ENCODE assay signal across 13 mouse cellular contexts in genomic region chr11:11766105-11766504, GRCm38 (mm10). TPM values are rescaled to one million over a fixed set of nuclear protein-coding genes. Genes with fewer than 3 reads are reported as not detected.
DNase-seq lines count a peak whose midpoint lies in the region; ATAC-seq and TF ChIP-seq lines count a peak whose summit lies in the region.
"Had no signal": no experiment of that assay in that cellular context is flagged by ENCODE, and none has a peak within 500 bp of the region (broad histone marks: within the 10 kb centered on the region; RNA-seq: fewer than 3 reads in every experiment).

No protein-coding gene starts in this region.

- TF ChIP-seq POLR2A in spleen, adult 2 months (IDR thresholded peaks at IDR 0.05; ENCODE audit: low read depth, low read length): no peak

- no peak overlapping the region for H3K4me2 ChIP-seq in intestine, postnatal 0 days (replicated peaks; ENCODE audit: low read depth)

- peak; percentile 40 to 48 for DNase-seq in lung, adult 18-20 months
- no peak for DNase-seq in lung, postnatal 14 days
- DNase-seq in CD8-positive naive resting alpha-beta T cell, adult 2 months (ENCODE audit: low read depth in 2 of 2, low spot score in 2 of 2): peak; percentile 73 to 80
- DNase-seq in induced T-regulatory cell, adult 2 months (ENCODE audit: low read depth): peak; percentile 88
- DNase-seq in spleen, adult 2 months (ENCODE audit: low read depth in 1 of 2, low spot score in 2 of 2): peak; percentile 81 to 84
- DNase-seq in left cerebral cortex, adult 11 months (ENCODE audit: low spot score): no peak
- no peak for DNase-seq in gastrocnemius, adult 8-10 months (ENCODE audit: low spot score in 2 of 2)
- DNase-seq: cerebellum, adult 2 months; heart, postnatal 36 days had no signal

- H3K4me1 ChIP-seq in spleen, adult 2 months (ENCODE audit: control insufficient read depth, insufficient read depth, insufficient read length): peaks cover 40% of the 10 kb centered on the region
- H3K4me1 ChIP-seq in intestine, postnatal 0 days (replicated peaks; ENCODE audit: control insufficient read depth, insufficient read depth, low read length): no peaks in the 10 kb centered on the region

- no peaks in the 10 kb centered on the region for H3K27me3 ChIP-seq in spleen, adult 2 months (ENCODE audit: control insufficient read depth, insufficient read depth, low read length)
- H3K27me3 ChIP-seq in intestine, postnatal 0 days (replicated peaks; ENCODE audit: control insufficient read depth, insufficient read depth, low read length): no peaks in the 10 kb centered on the region

- peak overlapping the region; percentile 80; the same call in 1 of the 2 replicates for H3K27ac ChIP-seq in spleen, adult 2 months (ENCODE audit: insufficient read depth, low read length)
- no peak overlapping the region for H3K27ac ChIP-seq in intestine, postnatal 0 days (ENCODE audit: low read depth, low read length)
- H3K27ac ChIP-seq: liver, embryonic 14.5 days had no signal

- no peaks in the 10 kb centered on the region for H3K9me3 ChIP-seq in intestine, postnatal 0 days (ENCODE audit: control insufficient read depth)

- no peak overlapping the region for H3K9ac ChIP-seq in intestine, postnatal 0 days (ENCODE audit: low read depth, low read length)
- H3K9ac ChIP-seq: liver, embryonic 14.5 days had no signal

- TF ChIP-seq CTCF in spleen, adult 2 months (IDR thresholded peaks at IDR 0.05; ENCODE audit: extremely low read depth, insufficient read depth, insufficient read length, insufficient replicate concordance): no peak
- TF ChIP-seq CTCF in intestine, postnatal 0 days (IDR thresholded peaks at IDR 0.05; ENCODE audit: low read depth): no peak

- H3K36me3 ChIP-seq in spleen, adult 2 months (ENCODE audit: control insufficient read depth, insufficient read depth, low read length): peaks cover 40% of the 10 kb centered on the region
- no peaks in the 10 kb centered on the region for H3K36me3 ChIP-seq in intestine, postnatal 0 days (ENCODE audit: control insufficient read depth, insufficient read depth)

- WGBS in spleen, adult 2 months: 15% methylated on average over 1 of the region's 1 CpGs
- WGBS in intestine, postnatal 0 days: 72% methylated on average over 1 of the region's 1 CpGs

- no peak overlapping the region for H3K4me3 ChIP-seq in spleen, adult 2 months (ENCODE audit: extremely low read depth, insufficient read depth, insufficient read length)
- no peak overlapping the region for H3K4me3 ChIP-seq in intestine, postnatal 0 days (ENCODE audit: low read depth, low read length)
- H3K4me3 ChIP-seq: myocyte had no signal

- no peak for ATAC-seq in intestine, postnatal 0 days
- ATAC-seq: intestine, embryonic 16.5 days had no signal

RNA-seq across cellular contexts. Expression of gene Fignl1, which starts 42.7 kb away (rescaled TPM):
- polyA plus RNA-seq in spleen, adult 2 months (2012; rRNA removed): 4.0 and 6.3 TPM in 2 replicates
- 8.1 and 8.3 TPM in 2 replicates for polyA plus RNA-seq in intestine, postnatal 0 days (2015; fragmentation: Nextera tagmentation; extraction: Ambion mirVana)
- total RNA-seq in gastrocnemius, adult 8-10 months (2022): under 1 TPM; 0.19 to 0.88 (median 0.29) TPM

Comparison
In these comparisons a context has a peak if more than half of its experiments do, and no peak if none do; other contexts are left out.
1. DNase-seq: peak in lung, adult 18-20 months (2 of 2), CD8-positive naive resting alpha-beta T cell, adult 2 months (2 of 2), induced T-regulatory cell, adult 2 months (single experiment) and spleen, adult 2 months (2 of 2); none in lung, postnatal 14 days (single experiment), left cerebral cortex, adult 11 months (single experiment) and gastrocnemius, adult 8-10 months (0 of 2).